Mouse (Mus musculus): Measurements from ENCODE around the gene Igfbp5. TPM values are rescaled to one million over a fixed set of nuclear protein-coding genes. Genes with fewer than 3 reads are reported as not detected.
A peak's percentile ranks its signal among the peaks of the same experiment; 100 is the strongest.

Gene Igfbp5
- polyA plus RNA-seq, 1 experiment, result 691 TPM

GRCm38 (mm10) chr1:72857142-72857541, 17.5 kb downstream of the Igfbp5 start:
- Histone ChIP-seq H3K4me3 (no peak overlapping the region), H3ac (ENCODE audit: control insufficient read depth, insufficient read length) (no peak overlapping the region), H3K4me2 (ENCODE audit: low read depth) (no peak overlapping the region), H3K36me3 (ENCODE audit: control insufficient read depth, insufficient read depth) (peaks cover 36% of the 10 kb centered on the region), H3K27me3 (ENCODE audit: control insufficient read depth, insufficient read depth, insufficient read length) (no peaks in the 10 kb centered on the region), H3K79me2 (ENCODE audit: control insufficient read depth, insufficient read depth) (no peaks in the 10 kb centered on the region)
- TF ChIP-seq POLR2AphosphoS2 (IDR thresholded peaks at IDR 0.05; ENCODE audit: insufficient read length, low read depth), result peak; percentile 92
- peak; percentile 63 for TF ChIP-seq POLR2A (IDR thresholded peaks at IDR 0.05; ENCODE audit: insufficient read length, low read depth)
- no peak for TF ChIP-seq E2F4 (IDR thresholded peaks at IDR 0.05; ENCODE audit: insufficient read depth)

DNA sequence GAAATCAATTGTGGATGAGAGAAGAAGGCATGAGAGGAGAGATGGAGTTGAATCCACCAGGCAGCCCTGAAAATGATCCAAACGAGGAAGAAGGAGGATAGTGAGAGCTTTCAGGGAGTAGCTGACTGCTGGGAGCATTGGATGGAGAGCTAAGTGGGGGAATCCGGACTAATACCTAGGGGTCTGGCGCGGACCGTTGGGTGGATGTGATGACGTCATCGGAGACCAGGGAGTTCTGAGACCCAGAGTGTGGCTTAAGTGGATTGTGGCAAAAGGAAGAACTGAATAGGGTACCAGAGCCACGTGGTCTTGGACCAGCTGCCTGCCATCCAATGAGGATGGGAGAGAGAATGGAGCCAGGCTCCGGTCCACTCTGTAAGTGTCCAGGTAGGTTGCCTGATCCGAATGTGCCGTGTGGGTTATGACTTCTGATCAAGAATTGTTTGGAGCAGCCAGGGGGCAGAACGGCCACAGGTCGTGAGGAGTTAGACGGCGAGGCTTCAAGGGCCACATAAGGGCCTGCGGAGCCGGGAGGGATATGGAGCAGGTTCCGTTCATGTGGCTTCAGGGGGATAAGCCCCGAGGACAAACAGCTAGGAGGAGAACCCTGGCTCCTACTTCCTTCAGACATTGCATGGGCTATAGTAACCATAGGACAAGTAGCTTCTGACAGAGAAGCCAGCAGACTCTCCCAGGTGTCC, 18.3 kb downstream of the Igfbp5 start:
- no peak overlapping the region for H3K4me2 ChIP-seq (ENCODE audit: low read depth)
- peaks cover 28% of the 10 kb centered on the region for H3K36me3 ChIP-seq (ENCODE audit: control insufficient read depth, insufficient read depth)
- H3ac ChIP-seq (ENCODE audit: control insufficient read depth, insufficient read length), result no peak overlapping the region
- no peak overlapping the region for H3K4me3 ChIP-seq
- H3K79me2 ChIP-seq (ENCODE audit: control insufficient read depth, insufficient read depth), result no peaks in the 10 kb centered on the region
- TF ChIP-seq MAX (IDR thresholded peaks at IDR 0.05; ENCODE audit: low read depth), result no peak
- TF ChIP-seq POLR2A (IDR thresholded peaks at IDR 0.05; ENCODE audit: insufficient read length, low read depth), result peak; percentile 55
- TF ChIP-seq POLR2AphosphoS2 (IDR thresholded peaks at IDR 0.05; ENCODE audit: insufficient read length, low read depth), result peak; percentile 90
- H3K27me3 ChIP-seq (ENCODE audit: control insufficient read depth, insufficient read depth, insufficient read length), result no peaks in the 10 kb centered on the region

DNA sequence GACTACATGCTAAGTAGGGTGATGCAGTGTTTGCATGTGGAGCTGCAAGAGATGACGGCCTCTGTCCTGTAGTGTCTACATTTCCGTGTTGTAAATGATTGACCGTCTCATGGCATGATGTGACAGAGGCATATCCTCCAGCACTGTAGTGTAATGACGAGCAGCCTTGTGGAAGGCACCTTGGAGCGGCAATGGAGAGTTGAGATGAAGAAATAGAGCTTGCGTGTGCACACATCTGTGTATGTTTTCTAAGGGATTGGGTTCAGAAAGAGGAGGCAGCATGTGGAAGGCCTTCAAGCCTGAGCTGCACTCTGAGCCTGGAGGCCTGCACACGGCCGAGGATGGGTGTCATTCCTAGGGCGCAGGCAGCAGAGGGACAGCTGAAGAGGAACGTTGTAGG, 19.0 kb downstream of the Igfbp5 start:
- TF ChIP-seq TCF12 (IDR thresholded peaks at IDR 0.05; ENCODE audit: insufficient read depth, poor library complexity, severe bottlenecking) (no peak), POLR2AphosphoS2 (IDR thresholded peaks at IDR 0.05; ENCODE audit: insufficient read length, low read depth) (peak; percentile 77)
- Histone ChIP-seq H3K4me3 (no peak overlapping the region), H3K4me2 (ENCODE audit: low read depth) (no peak overlapping the region), H3K79me2 (ENCODE audit: control insufficient read depth, insufficient read depth) (no peaks in the 10 kb centered on the region), H3ac (ENCODE audit: control insufficient read depth, insufficient read length) (no peak overlapping the region), H3K36me3 (ENCODE audit: control insufficient read depth, insufficient read depth) (peaks cover 22% of the 10 kb centered on the region), H3K27me3 (ENCODE audit: control insufficient read depth, insufficient read depth, insufficient read length) (no peaks in the 10 kb centered on the region)

GRCm38 (mm10) chr1:72854337-72855237, 20.1 kb downstream of the Igfbp5 start:
- no peaks in the 10 kb centered on the region for H3K27me3 ChIP-seq (ENCODE audit: control insufficient read depth, insufficient read depth, insufficient read length)
- no peak for TF ChIP-seq TCF12 (IDR thresholded peaks at IDR 0.05; ENCODE audit: insufficient read depth, poor library complexity, severe bottlenecking)
- peak; percentile 30 for TF ChIP-seq POLR2AphosphoS2 (IDR thresholded peaks at IDR 0.05; ENCODE audit: insufficient read length, low read depth)
- TF ChIP-seq TCF3 (IDR thresholded peaks at IDR 0.05; ENCODE audit: insufficient read length, low read depth), result no peak
- no peak for TF ChIP-seq E2F4 (IDR thresholded peaks at IDR 0.05; ENCODE audit: insufficient read depth)
- H3ac ChIP-seq (ENCODE audit: control insufficient read depth, insufficient read length), result no peak overlapping the region
- H3K4me3 ChIP-seq, result no peak overlapping the region
- H3K4me2 ChIP-seq (ENCODE audit: low read depth), result no peak overlapping the region
- peaks cover 14% of the 10 kb centered on the region for H3K36me3 ChIP-seq (ENCODE audit: control insufficient read depth, insufficient read depth)
- no peaks in the 10 kb centered on the region for H3K79me2 ChIP-seq (ENCODE audit: control insufficient read depth, insufficient read depth)

- no peaks in the 10 kb centered on the region for H3K27me3 ChIP-seq (ENCODE audit: control insufficient read depth, insufficient read depth, insufficient read length)
- H3K4me3 ChIP-seq, result no peak overlapping the region
- no peak overlapping the region for H3K4me2 ChIP-seq (ENCODE audit: low read depth)
- H3K79me2 ChIP-seq (ENCODE audit: control insufficient read depth, insufficient read depth), result no peaks in the 10 kb centered on the region
- no peak overlapping the region for H3ac ChIP-seq (ENCODE audit: control insufficient read depth, insufficient read length)
- H3K36me3 ChIP-seq (ENCODE audit: control insufficient read depth, insufficient read depth), result peaks cover 9% of the 10 kb centered on the region
- TF ChIP-seq USF1 (IDR thresholded peaks at IDR 0.05; ENCODE audit: low read depth) (no peak), MAX (IDR thresholded peaks at IDR 0.05; ENCODE audit: low read depth) (no peak), MYOD1 (IDR thresholded peaks at IDR 0.05; ENCODE audit: control insufficient read depth in 1 of 3, insufficient read length in 2 of 3, low read depth in 2 of 3) (no peak), TCF3 (IDR thresholded peaks at IDR 0.05; ENCODE audit: insufficient read length, low read depth) (no peak), SRF (IDR thresholded peaks at IDR 0.05; ENCODE audit: control insufficient read depth, insufficient read length, low read depth) (no peak), POLR2A (IDR thresholded peaks at IDR 0.05; ENCODE audit: insufficient read length, low read depth) (no peak), CEBPB (IDR thresholded peaks at IDR 0.05; ENCODE audit: insufficient read depth, poor library complexity, severe bottlenecking) (no peak), TCF12 (IDR thresholded peaks at IDR 0.05; ENCODE audit: insufficient read depth, poor library complexity, severe bottlenecking) (no peak)
These were observed 20.9 kb downstream of the Igfbp5 start for GRCm38 (mm10) chr1:72853759-72854158.

DNA sequence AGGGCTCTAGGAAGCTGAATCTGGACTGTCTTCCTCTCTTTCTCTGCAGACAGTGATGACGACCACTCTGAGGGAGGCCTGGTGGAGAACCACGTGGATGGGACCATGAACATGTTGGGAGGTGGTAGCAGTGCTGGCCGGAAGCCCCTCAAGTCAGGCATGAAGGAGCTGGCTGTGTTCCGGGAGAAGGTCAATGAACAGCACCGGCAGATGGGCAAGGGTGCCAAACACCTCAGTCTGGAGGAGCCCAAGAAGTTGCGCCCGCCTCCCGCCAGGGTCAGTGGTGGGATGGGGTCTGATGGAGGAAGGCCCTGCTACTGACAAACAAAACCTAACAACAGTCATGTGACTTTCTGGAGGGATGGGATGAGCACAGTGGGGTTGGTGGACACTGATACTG, 25.6 kb downstream of the Igfbp5 start:
- H3ac ChIP-seq (ENCODE audit: control insufficient read depth, insufficient read length), result no peak overlapping the region
- no peak overlapping the region for H3K4me2 ChIP-seq (ENCODE audit: low read depth)
- no peaks in the 10 kb centered on the region for H3K27me3 ChIP-seq (ENCODE audit: control insufficient read depth, insufficient read depth, insufficient read length)
- TF ChIP-seq SRF (IDR thresholded peaks at IDR 0.05; ENCODE audit: control insufficient read depth, insufficient read length, low read depth), result no peak
- TF ChIP-seq POLR2AphosphoS2 (IDR thresholded peaks at IDR 0.05; ENCODE audit: insufficient read length, low read depth), result no peak
- no peak for TF ChIP-seq MYOD1 (IDR thresholded peaks at IDR 0.05; ENCODE audit: control insufficient read depth in 1 of 3, insufficient read length in 2 of 3, low read depth in 2 of 3)
- no peak for TF ChIP-seq POLR2A (IDR thresholded peaks at IDR 0.05; ENCODE audit: insufficient read length, low read depth)
- TF ChIP-seq MYOG (IDR thresholded peaks at IDR 0.05; ENCODE audit: control insufficient read depth in 1 of 3, insufficient read depth in 1 of 3, insufficient read length in 2 of 3, low read depth in 2 of 3), result no peak
- TF ChIP-seq E2F4 (IDR thresholded peaks at IDR 0.05; ENCODE audit: insufficient read depth), result no peak
- no peak for TF ChIP-seq MAX (IDR thresholded peaks at IDR 0.05; ENCODE audit: low read depth)
- no peak for TF ChIP-seq CEBPB (IDR thresholded peaks at IDR 0.05; ENCODE audit: insufficient read depth, poor library complexity, severe bottlenecking)
- no peak for TF ChIP-seq USF1 (IDR thresholded peaks at IDR 0.05; ENCODE audit: low read depth)
- TF ChIP-seq TCF12 (IDR thresholded peaks at IDR 0.05; ENCODE audit: insufficient read depth, poor library complexity, severe bottlenecking), result no peak
- no peak for TF ChIP-seq TCF3 (IDR thresholded peaks at IDR 0.05; ENCODE audit: insufficient read length, low read depth)
- no peak for TF ChIP-seq REST (IDR thresholded peaks at IDR 0.05; ENCODE audit: insufficient read depth, insufficient read length)
- H3K36me3 ChIP-seq (ENCODE audit: control insufficient read depth, insufficient read depth), result no peaks in the 10 kb centered on the region
- no peak overlapping the region for H3K4me3 ChIP-seq
- H3K79me2 ChIP-seq (ENCODE audit: control insufficient read depth, insufficient read depth), result no peaks in the 10 kb centered on the region
